Mouse (Mus musculus) limb, embryonic 13.5 days (tissue): ENCODE measurements around the gene Cog8. TPM values are rescaled to one million over a fixed set of nuclear protein-coding genes. Genes with fewer than 3 reads are reported as not detected.

Experiments
- ATAC-seq: fragments of 200-750 bp; cut with Nextera tagmentation; 2 replicates; pipeline ENCODE4 v1.8.0; 2017; ENCODE audit warnings: low read depth, moderate number of reproducible peaks, moderate TSS enrichment; ENCODE audit not compliant: low FRiP score
- H3K27ac ChIP-seq: fragments of 300-500 bp; sonication (generic); 2 replicates; pipeline ENCODE4 v1.5.1; 2015; ENCODE audit warnings: inconsistent platforms, mild to moderate bottlenecking, moderate library complexity
- H3K27me3 ChIP-seq: fragments of 300-500 bp; sonication (generic); 2 replicates; pipeline ENCODE4 v1.6.1; 2015; ENCODE audit warnings: mild to moderate bottlenecking, inconsistent platforms
- H3K36me3 ChIP-seq: fragments of 300-500 bp; sonication (generic); 2 replicates; pipeline ENCODE4 v1.6.1; 2015; ENCODE audit warnings: inconsistent platforms, mild to moderate bottlenecking, moderate library complexity
- H3K4me1 ChIP-seq: fragments of 300-500 bp; sonication (generic); 2 replicates; pipeline ENCODE4 v1.6.1; 2015; ENCODE audit warnings: inconsistent platforms
- H3K4me2 ChIP-seq: fragments of 300-500 bp; sonication (generic); replicated peaks from 2 replicates; pipeline ENCODE4 v1.6.1; 2015; ENCODE audit warnings: inconsistent platforms, mild to moderate bottlenecking, moderate library complexity
- H3K4me3 ChIP-seq: fragments of 300-500 bp; sonication (generic); 2 replicates; pipeline ENCODE4 v1.5.1; 2015; ENCODE audit warnings: moderate library complexity, mild to moderate bottlenecking, inconsistent platforms
- H3K9ac ChIP-seq: fragments of 300-500 bp; sonication (generic); 2 replicates; pipeline ENCODE4 v1.6.1; 2015; ENCODE audit warnings: mild to moderate bottlenecking, inconsistent platforms
- H3K9me3 ChIP-seq: fragments of 300-500 bp; sonication (generic); 2 replicates; pipeline ENCODE4 v1.6.1; 2016; ENCODE audit warnings: inconsistent platforms
- whole genome bisulfite sequencing: fragments of 180-500 bp; shearing (Covaris S2); methylation state at CpG from one replicate; pipeline ENCODE4 v1.1.7; 2015; 5-methylcytosine and 5-hydroxymethylcytosine counted together
- polyA plus RNA-seq: library from polyadenylated mRNA; unstranded; fragments of >200 nt; fragmentation: Nextera tagmentation; extraction: Ambion mirVana; gene quantifications from 2 replicates; pipeline ENCODE4 v1.2.1, GENCODE M21; 2015

Gene Cog8
- polyA plus RNA-seq, 1 experiment from 2014 or later, result 40.8 TPM

- no peak overlapping the region for H3K4me3 ChIP-seq
- 77% methylated on average over 4 of the region's 4 CpGs for WGBS
- H3K27ac ChIP-seq, result no peak overlapping the region
- no peak for ATAC-seq
- H3K4me1 ChIP-seq, result no peaks in the 10 kb centered on the region
- no peaks in the 10 kb centered on the region for H3K9me3 ChIP-seq
- no peak overlapping the region for H3K4me2 ChIP-seq
- H3K36me3 ChIP-seq, result peaks cover 97% of the 10 kb centered on the region
- H3K27me3 ChIP-seq, result no peaks in the 10 kb centered on the region
- H3K9ac ChIP-seq, result no peak overlapping the region
Observed at GRCm38 (mm10) chr8:107073706-107074105, 17.2 kb upstream of the Cog8 start.

GRCm38 (mm10) chr8:107065511-107066496, 9.3 kb upstream of the Cog8 start, which contains the start of gene Tmed6:
Gene Tmed6, minus strand, starts transcription at chr8:107065644.
- no peak within 1 kb of the TSS for H3K4me3 ChIP-seq
- 51% methylated on average over 17 of the region's 17 CpGs for WGBS

GRCm38 (mm10) chr8:107062613-107063012, 6.1 kb upstream of the Cog8 start:
- no peaks in the 10 kb centered on the region for H3K9me3 ChIP-seq
- H3K27ac ChIP-seq, result no peak overlapping the region
- H3K36me3 ChIP-seq, result peaks cover 22% of the 10 kb centered on the region
- ATAC-seq, result no peak
- 84% methylated on average over 1 of the region's 1 CpGs for WGBS
- H3K4me3 ChIP-seq, result no peak overlapping the region
- peaks cover 5% of the 10 kb centered on the region for H3K4me1 ChIP-seq
- H3K9ac ChIP-seq, result no peak overlapping the region
- H3K4me2 ChIP-seq, result no peak overlapping the region
- H3K27me3 ChIP-seq, result no peaks in the 10 kb centered on the region

More at GRCm38 (mm10) chr8:107065511-107066496, 9.3 kb upstream of the Cog8 start, which contains the start of gene Tmed6:
- ATAC-seq, result no peak
- H3K36me3 ChIP-seq, result peaks cover 21% of the 10 kb centered on the region
- no peak within 1 kb of the TSS for H3K27ac ChIP-seq
- H3K4me2 ChIP-seq, result no peak within 1 kb of the TSS
- H3K9ac ChIP-seq, result no peak within 1 kb of the TSS
- H3K9me3 ChIP-seq, result no peaks in the 10 kb centered on the region
- H3K4me1 ChIP-seq, result no peaks in the 10 kb centered on the region
- no peaks in the 10 kb centered on the region for H3K27me3 ChIP-seq

GRCm38 (mm10) chr8:107056973-107057369, 482 bp upstream of the Cog8 start:
- Histone ChIP-seq H3K36me3 (peaks cover 53% of the 10 kb centered on the region), H3K27me3 (no peaks in the 10 kb centered on the region), H3K4me1 (peaks cover 16% of the 10 kb centered on the region), H3K9me3 (no peaks in the 10 kb centered on the region), H3K9ac (peak overlapping the region; percentile 94), H3K4me3 (peak overlapping the region; percentile 100), H3K4me2 (peak overlapping the region; percentile 97), H3K27ac (peak overlapping the region; percentile 33; the same call in 1 of the 2 replicates)
- 1% methylated on average over 33 of the region's 33 CpGs for WGBS
- ATAC-seq, result peak; percentile 67

GRCm38 (mm10) chr8:107052046-107052445, 4.4 kb downstream of the Cog8 start:
- Histone ChIP-seq H3K36me3 (peaks cover 62% of the 10 kb centered on the region), H3K9me3 (no peaks in the 10 kb centered on the region), H3K27me3 (no peaks in the 10 kb centered on the region), H3K9ac (no peak overlapping the region), H3K4me2 (no peak overlapping the region), H3K27ac (no peak overlapping the region), H3K4me1 (peaks cover 26% of the 10 kb centered on the region), H3K4me3 (no peak overlapping the region)
- ATAC-seq, result no peak
- WGBS, result 96% methylated on average over 8 of the region's 8 CpGs

GRCm38 (mm10) chr8:107049480-107049879, 7.0 kb downstream of the Cog8 start:
- peak overlapping the region; percentile 79 for H3K4me2 ChIP-seq
- peak overlapping the region; percentile 82 for H3K4me3 ChIP-seq
- 90% methylated on average over 4 of the region's 4 CpGs for WGBS
- H3K4me1 ChIP-seq, result peaks cover 23% of the 10 kb centered on the region
- no peak overlapping the region for H3K27ac ChIP-seq
- H3K36me3 ChIP-seq, result peaks cover 82% of the 10 kb centered on the region
- no peak for ATAC-seq
- H3K9me3 ChIP-seq, result no peaks in the 10 kb centered on the region
- H3K9ac ChIP-seq, result peak overlapping the region; percentile 90; the same call in 1 of the 2 replicates
- no peaks in the 10 kb centered on the region for H3K27me3 ChIP-seq

GRCm38 (mm10) chr8:107048061-107048941, 8.2 kb downstream of the Cog8 start, which contains the start of gene Pdf:
Gene Pdf, minus strand, starts transcription at chr8:107048614.
- WGBS, result under 1% methylated on average over 87 of the region's 87 CpGs
- Histone ChIP-seq H3K27ac (peak within 1 kb of the TSS; percentile 92), H3K36me3 (peaks cover 82% of the 10 kb centered on the region), H3K9ac (peak within 1 kb of the TSS; percentile 90), H3K9me3 (no peaks in the 10 kb centered on the region), H3K4me2 (peak within 1 kb of the TSS; percentile 79), H3K4me3 (peak within 1 kb of the TSS; percentile 82), H3K4me1 (peaks cover 23% of the 10 kb centered on the region), H3K27me3 (no peaks in the 10 kb centered on the region)
- peak; percentile 85 for ATAC-seq

GRCm38 (mm10) chr8:107046976-107047375, 9.5 kb downstream of the Cog8 start:
- peaks cover 23% of the 10 kb centered on the region for H3K4me1 ChIP-seq
- no peaks in the 10 kb centered on the region for H3K27me3 ChIP-seq
- peak overlapping the region; percentile 82; the same call in 1 of the 2 replicates for H3K4me3 ChIP-seq
- 88% methylated on average over 5 of the region's 5 CpGs for WGBS
- no peak for ATAC-seq
- no peaks in the 10 kb centered on the region for H3K9me3 ChIP-seq
- H3K4me2 ChIP-seq, result peak overlapping the region; percentile 79
- no peak overlapping the region for H3K27ac ChIP-seq
- peaks cover 82% of the 10 kb centered on the region for H3K36me3 ChIP-seq
- peak overlapping the region; percentile 90; the same call in 1 of the 2 replicates for H3K9ac ChIP-seq

GRCm38 (mm10) chr8:107045478-107045877, 11.0 kb downstream of the Cog8 start:
- peaks cover 82% of the 10 kb centered on the region for H3K36me3 ChIP-seq
- no peak for ATAC-seq
- WGBS, result 93% methylated on average over 6 of the region's 6 CpGs
- no peaks in the 10 kb centered on the region for H3K27me3 ChIP-seq
- H3K4me1 ChIP-seq, result peaks cover 23% of the 10 kb centered on the region
- H3K9me3 ChIP-seq, result no peaks in the 10 kb centered on the region
- H3K9ac ChIP-seq, result no peak overlapping the region
- no peak overlapping the region for H3K4me2 ChIP-seq
- no peak overlapping the region for H3K4me3 ChIP-seq
- H3K27ac ChIP-seq, result no peak overlapping the region

- Histone ChIP-seq H3K4me2 (no peak overlapping the region), H3K36me3 (peaks cover 84% of the 10 kb centered on the region), H3K9me3 (no peaks in the 10 kb centered on the region), H3K4me1 (no peaks in the 10 kb centered on the region), H3K27me3 (no peaks in the 10 kb centered on the region), H3K9ac (no peak overlapping the region), H3K27ac (no peak overlapping the region), H3K4me3 (no peak overlapping the region)
- 85% methylated on average over 7 of the region's 7 CpGs for WGBS
- ATAC-seq, result no peak
Observed at GRCm38 (mm10) chr8:107040632-107041031, 15.9 kb downstream of the Cog8 start.

GRCm38 (mm10) chr8:107036626-107037025, 19.9 kb downstream of the Cog8 start:
- Histone ChIP-seq H3K27me3 (no peaks in the 10 kb centered on the region), H3K36me3 (peaks cover 48% of the 10 kb centered on the region), H3K4me3 (no peak overlapping the region), H3K9ac (no peak overlapping the region), H3K9me3 (no peaks in the 10 kb centered on the region), H3K4me1 (peaks cover 17% of the 10 kb centered on the region), H3K4me2 (no peak overlapping the region), H3K27ac (no peak overlapping the region)
- 93% methylated on average over 8 of the region's 8 CpGs for WGBS
- ATAC-seq, result no peak
